Mouse (Mus musculus) brain, embryonic 14.5 days (tissue): ENCODE measurements around the gene Mgat4e. TPM values are rescaled to one million over a fixed set of nuclear protein-coding genes. Genes with fewer than 3 reads are reported as not detected.
"Not testable (repeated sequence)": the region's sequence is repeated elsewhere in the genome, so short reads cannot be mapped to it uniquely, and the experiment has no call there.

Experiments
- DNase-seq: peaks from one replicate; pipeline ENCODE4 v3.0.0-alpha.2; 2011; ENCODE audit warnings: low read depth
- CTCF ChIP-seq: fragments of 200-500 bp; IDR thresholded peaks from 2 replicates; pipeline ENCODE4 v1.5.1; 2012; ENCODE audit warnings: inconsistent platforms, mild to moderate bottlenecking, moderate library complexity, borderline replicate concordance; ENCODE audit not compliant: insufficient read depth, insufficient read length; ENCODE audit errors: extremely low read depth
- POLR2A ChIP-seq: fragments of 200-500 bp; IDR thresholded peaks from 2 replicates; pipeline ENCODE4 v1.6.1; 2012; ENCODE audit warnings: mild to moderate bottlenecking, inconsistent platforms, borderline replicate concordance; ENCODE audit not compliant: poor library complexity, insufficient read depth, insufficient read length, severe bottlenecking; ENCODE audit errors: extremely low read depth
- polyA plus RNA-seq: library from polyadenylated mRNA; depleted of rRNA; stranded (reverse); fragments of >200 nt; gene quantifications from 2 replicates; pipeline ENCODE4 v1.2.3, GENCODE M21; 2012

The Mgat4e gene
- polyA plus RNA-seq, 1 experiment: 0.15 TPM

DNA sequence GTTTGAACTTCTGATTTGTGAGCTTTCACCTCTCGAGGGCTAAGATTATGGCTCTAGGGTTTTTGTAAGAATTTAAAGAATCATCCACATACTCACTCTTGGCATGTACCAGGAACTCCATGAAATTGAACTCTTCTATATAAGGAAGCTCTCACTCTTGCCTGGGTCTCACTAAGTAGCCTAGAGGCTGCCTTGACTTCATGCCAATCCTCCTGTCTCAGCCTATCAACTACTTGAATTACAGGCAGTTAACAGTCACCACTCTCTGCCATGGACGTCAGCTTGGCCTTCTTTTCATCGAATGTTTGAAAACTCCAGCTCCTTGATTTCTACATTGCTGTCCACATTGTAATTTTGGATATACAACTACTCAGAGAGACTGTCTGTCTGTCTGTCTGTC is 2.9 kb upstream of the Mgat4e start:
- TF ChIP-seq POLR2A (no peak), CTCF (no peak)
- DNase-seq: no peak

DNA sequence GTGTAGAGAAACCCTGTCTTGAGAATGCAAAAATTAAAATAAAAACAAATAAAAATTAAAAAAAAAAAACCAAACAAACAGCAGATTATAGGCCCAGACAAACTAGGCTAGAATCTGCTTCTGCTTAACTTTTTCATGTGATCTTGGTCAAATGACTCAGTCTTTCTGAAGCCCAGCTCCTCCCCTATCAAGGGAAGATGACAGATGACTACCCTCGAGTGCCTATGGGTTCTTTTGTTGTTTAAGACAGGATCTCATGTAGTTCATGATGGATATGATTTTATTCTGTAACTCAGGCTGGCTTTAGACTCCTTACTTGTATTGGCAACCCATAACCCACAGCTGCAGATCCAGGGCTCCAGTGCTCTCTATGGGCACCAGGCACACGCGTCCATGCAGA is 2.4 kb upstream of the Mgat4e start:
- TF ChIP-seq CTCF (no peak), POLR2A (no peak)
- DNase-seq: no peak

DNA sequence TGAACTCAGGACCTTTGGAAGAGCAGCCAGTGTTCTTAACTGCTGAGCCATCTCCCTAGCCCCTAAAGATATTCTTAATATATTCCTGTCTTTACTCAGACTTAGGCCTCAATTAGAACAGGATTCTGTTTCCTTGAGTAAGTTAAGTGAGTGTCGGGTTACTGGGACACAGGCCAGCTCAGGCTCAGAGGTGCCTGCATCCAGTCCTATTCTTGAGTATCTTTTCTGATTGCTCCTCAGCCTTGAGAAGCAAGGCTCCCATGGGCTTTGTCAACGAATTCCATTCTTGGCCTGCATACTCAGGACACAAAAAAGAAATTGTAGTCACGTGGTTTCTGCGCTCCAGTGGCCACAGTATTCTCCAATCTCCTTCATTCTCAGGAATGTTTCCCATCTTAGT is 1.3 kb downstream of the Mgat4e start:
- DNase-seq: peak; percentile 41
- TF ChIP-seq CTCF (no peak), POLR2A (no peak)

DNA sequence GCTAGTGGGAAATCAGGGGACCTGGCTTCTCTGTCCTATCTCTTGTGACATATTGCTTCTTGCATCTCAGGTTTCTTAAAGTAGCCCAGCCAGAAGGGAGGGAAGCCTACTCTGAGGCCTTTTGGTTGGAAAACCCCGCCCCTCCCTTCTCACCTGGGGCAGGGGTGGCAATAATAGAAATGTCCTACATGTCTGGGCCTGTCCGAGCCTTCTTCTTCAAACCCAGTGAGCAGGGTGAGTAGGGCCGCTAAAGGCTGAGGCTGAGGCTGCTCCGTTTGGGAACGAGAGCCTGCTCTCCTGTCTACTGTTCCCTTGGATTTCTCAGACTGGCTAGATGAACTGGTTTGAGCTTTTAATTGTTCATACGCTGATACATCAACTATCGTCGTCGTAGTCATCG is 8.9 kb downstream of the Mgat4e start:
- TF ChIP-seq POLR2A (no peak), CTCF (no peak)
- DNase-seq: no peak

- no peak for DNase-seq
- TF ChIP-seq POLR2A (no peak), CTCF (no peak)
These were observed 14.0 kb downstream of the Mgat4e start for GRCm38 (mm10) chr1:134535513-134535912.

GRCm38 (mm10) chr1:134535054-134535453 is 14.4 kb downstream of the Mgat4e start:
- TF ChIP-seq CTCF (no peak), POLR2A (no peak)

DNA sequence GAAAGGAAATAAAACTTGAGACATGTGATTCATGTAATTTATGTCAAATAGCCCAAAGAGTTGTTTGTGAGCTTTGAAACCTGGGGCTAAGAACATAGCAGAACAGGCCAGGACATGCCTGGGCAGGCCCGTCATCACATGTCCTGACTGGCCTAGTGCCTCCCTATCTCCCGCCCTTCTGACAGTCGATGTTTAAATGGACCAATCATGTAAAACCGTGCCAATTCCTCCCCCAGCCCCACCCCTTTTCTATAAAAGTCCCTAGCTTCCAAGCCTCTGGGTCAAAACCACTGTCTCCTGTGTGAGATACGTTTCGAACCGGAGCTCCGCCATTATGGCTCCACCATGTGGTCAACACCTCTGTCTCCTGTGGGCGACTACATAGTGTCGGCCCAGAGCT is 15.8 kb downstream of the Mgat4e start:
- DNase-seq: not testable (repeated sequence)

More at GRCm38 (mm10) chr1:134535054-134535453, 14.4 kb downstream of the Mgat4e start:
- DNase-seq: no peak

GRCm38 (mm10) chr1:134530618-134531017 is 18.9 kb downstream of the Mgat4e start:
- TF ChIP-seq CTCF: no peak
- TF ChIP-seq POLR2A: no peak
- DNase-seq: peak; percentile 78

DNA sequence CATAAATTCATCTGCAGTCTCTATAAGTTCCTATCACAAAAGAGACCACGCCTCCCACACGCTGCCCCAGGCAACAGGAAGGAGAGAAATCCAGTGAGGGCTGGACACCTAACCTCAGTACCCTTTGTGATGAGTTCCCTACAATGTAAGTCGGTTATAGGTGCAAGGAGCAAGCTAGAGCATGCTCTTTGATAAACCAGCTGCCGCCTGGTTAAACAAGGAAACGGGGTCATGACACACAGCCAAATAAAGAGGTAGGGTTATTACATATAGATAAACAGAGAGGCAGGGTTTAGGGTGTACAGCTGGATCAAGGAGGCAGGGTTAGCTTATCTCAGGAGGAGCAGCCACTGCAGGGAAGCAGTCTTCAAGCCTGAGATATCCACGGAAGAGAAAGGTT is 22.7 kb downstream of the Mgat4e start:
- no peak for DNase-seq
- TF ChIP-seq CTCF: no peak
- no peak for TF ChIP-seq POLR2A

GRCm38 (mm10) chr1:134525015-134525414 is 24.5 kb downstream of the Mgat4e start:
- no peak for TF ChIP-seq CTCF
- no peak for TF ChIP-seq POLR2A
- no peak for DNase-seq

- DNase-seq: no peak
- TF ChIP-seq POLR2A: no peak
- TF ChIP-seq CTCF: peak; percentile 44; the same call in 1 of the 2 replicates
These were observed 25.1 kb downstream of the Mgat4e start for GRCm38 (mm10) chr1:134524424-134524823.

DNA sequence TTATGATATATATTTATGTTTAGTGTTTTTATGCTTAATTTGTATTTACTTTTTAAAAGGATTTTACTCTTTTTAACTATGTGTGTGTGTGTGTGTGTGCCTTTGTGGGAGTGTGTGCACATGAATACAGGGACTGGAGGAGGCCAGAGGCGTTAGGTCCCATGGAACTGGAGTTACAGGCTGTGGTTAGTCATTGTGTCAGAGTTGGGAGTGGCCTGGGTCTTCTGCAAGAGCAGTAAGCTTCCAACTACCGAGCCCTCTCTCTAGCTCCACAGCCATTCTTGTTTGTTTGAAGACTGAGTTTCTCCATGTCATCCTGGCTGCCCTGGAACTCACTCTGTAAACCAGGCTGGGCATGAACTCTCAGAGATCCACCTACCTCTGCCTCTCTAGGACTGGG is 27.2 kb downstream of the Mgat4e start:
- TF ChIP-seq POLR2A: no peak
- no peak for DNase-seq

- TF ChIP-seq CTCF (no peak), POLR2A (no peak)
- DNase-seq: no peak
These were observed 28.3 kb downstream of the Mgat4e start for GRCm38 (mm10) chr1:134521163-134521562.

DNA sequence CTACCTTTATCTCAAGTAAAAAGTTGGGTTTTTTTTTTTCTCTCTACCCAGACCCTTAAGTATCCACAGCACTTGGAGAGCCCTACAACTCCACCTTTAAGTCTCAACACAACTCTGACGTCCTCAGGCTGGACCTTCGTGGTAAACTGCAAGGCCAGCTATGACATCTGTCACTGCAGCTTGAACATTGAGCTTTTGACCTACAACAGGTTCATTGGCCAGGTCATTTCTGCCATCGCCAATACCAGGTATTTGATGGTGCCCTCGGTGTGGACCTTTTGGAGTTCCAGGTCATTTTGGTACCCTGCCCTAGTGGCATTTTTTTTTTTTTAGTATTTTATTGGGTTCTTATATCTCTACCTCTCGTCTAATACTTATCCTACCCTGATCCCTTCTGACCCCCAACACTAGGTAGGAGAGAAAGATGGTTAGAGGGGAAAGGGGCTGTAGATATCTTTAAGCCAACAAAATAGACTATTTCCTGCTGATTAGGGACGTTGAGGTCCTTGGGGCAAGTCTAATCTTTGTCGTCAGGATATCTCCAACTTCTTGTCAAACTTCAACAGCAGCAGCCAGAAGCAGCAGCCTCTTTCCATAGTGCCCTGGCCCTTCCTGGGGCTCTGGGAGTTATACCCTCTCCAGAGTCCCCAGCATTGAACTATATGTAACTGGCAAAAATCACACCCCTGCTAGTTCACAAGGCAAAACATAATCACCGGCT is 29.3 kb downstream of the Mgat4e start:
- TF ChIP-seq POLR2A (no peak), CTCF (no peak)
- DNase-seq: no peak

DNA sequence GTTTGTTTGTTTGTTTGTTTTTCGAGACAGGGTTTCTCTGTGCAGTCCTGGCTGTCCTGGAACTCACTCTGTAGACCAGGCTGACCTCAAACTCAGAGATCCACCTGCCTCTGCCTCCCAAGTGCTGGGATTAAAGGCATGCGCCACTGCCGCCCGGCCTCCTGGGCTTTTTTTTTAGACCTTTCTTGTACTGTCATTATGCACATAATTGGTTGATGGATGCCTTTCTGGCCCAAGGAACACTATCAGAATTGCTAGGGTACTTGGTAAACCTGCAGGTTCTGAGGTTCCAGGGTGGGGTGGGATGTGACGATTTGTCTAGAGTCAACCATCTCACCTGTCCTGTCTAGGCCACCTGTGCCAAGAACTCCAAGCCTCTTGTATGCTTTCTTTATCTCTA is 30.3 kb downstream of the Mgat4e start:
- DNase-seq: not testable (repeated sequence)
